Mouse (Mus musculus): ENCODE data around the gene Vgll4.

DNA sequence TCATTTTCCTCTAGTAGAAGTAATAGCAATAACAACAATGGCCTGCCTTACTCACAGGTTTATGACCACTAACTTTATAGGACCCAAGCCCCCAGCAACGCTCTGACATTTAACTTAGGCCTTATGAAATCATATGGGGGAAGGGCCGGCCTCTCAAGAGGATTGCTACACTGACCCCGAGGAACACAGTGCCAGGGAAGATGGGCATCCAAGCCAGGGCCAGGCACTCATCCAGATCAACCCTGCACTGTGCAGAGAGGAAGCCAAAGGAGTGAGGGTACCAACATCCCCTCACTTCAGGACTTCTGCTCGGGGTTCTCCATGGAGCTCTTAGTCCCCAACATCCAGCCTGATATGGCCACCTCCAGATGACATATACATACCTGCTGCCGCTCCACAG lies 106.3 kb downstream of the Vgll4 start:
- TF ChIP-seq POLR2A (IDR thresholded peaks at IDR 0.05; ENCODE audit: low read depth, low read length) (no peak), CTCF (IDR thresholded peaks at IDR 0.05; ENCODE audit: extremely low read depth, insufficient read depth, insufficient read length, insufficient replicate concordance) (no peak)
